Mouse (Mus musculus) erythroblast, embryonic 14.5 days (primary cell): ENCODE measurements at regions not wholly inside any gene's neighbourhood (a gene's known extent, or its start where the extent isn't known, plus 50 kb on each side); places are given as distances from the start of the nearest gene placed in this dataset.

Experiments used
- GATA1 ChIP-seq: IDR thresholded peaks from 2 replicates; pipeline ENCODE4 v1.6.1; 2012; ENCODE audit warnings: low read length, inconsistent platforms, mixed read lengths
- TAL1 ChIP-seq: IDR thresholded peaks from 3 replicates; pipeline ENCODE4 v1.6.1; 2012; ENCODE audit warnings: low read length, inconsistent platforms, mixed read lengths

- no peak for TF ChIP-seq GATA1
- TF ChIP-seq TAL1, result no peak
These were observed 83.8 kb downstream of the Suds3 start for GRCm38 (mm10) chr5:117032130-117032529.
